Mouse (Mus musculus): ENCODE measurements around the gene Ccdc71.

The Ccdc71 gene

GRCm38 (mm10) chr9:108460319-108461178 is at the start of gene Ccdc71:
Gene Ccdc71 (plus strand): TSS chr9:108460527.
- DNase-seq, result peak; percentile 83 to 89

GRCm38 (mm10) chr9:108411381-108411942 is 48.9 kb upstream of the Ccdc71 start:
- DNase-seq, result no peak

- peak in 1 of 2 experiments; percentile 7 for DNase-seq
Observed at GRCm38 (mm10) chr9:108412221-108412620, 48.1 kb upstream of the Ccdc71 start.

GRCm38 (mm10) chr9:108428384-108428783 is 31.9 kb upstream of the Ccdc71 start, which contains the start of gene Ccdc36:
Gene Ccdc36 (minus strand): TSS chr9:108428484.
- DNase-seq, result no peak

GRCm38 (mm10) chr9:108431431-108432067 is 28.8 kb upstream of the Ccdc71 start:
- DNase-seq, result no peak

GRCm38 (mm10) chr9:108436182-108436581 is 24.1 kb upstream of the Ccdc71 start, which contains the start of gene BC048562:
Gene BC048562 (plus strand): TSS chr9:108436482.
- DNase-seq, result no peak

- no peak for DNase-seq
Observed at GRCm38 (mm10) chr9:108439176-108439575, 21.2 kb upstream of the Ccdc71 start.

GRCm38 (mm10) chr9:108440485-108440884 is 19.8 kb upstream of the Ccdc71 start:
- DNase-seq, result no peak

- DNase-seq, result no peak
Observed at GRCm38 (mm10) chr9:108441236-108441919, 18.9 kb upstream of the Ccdc71 start.

GRCm38 (mm10) chr9:108445125-108445524 is 15.2 kb upstream of the Ccdc71 start:
- peak in 1 of 2 experiments; percentile 23 for DNase-seq

- no peak for DNase-seq
Observed at GRCm38 (mm10) chr9:108449860-108450259, 10.5 kb upstream of the Ccdc71 start.

GRCm38 (mm10) chr9:108450292-108451169 is 9.8 kb upstream of the Ccdc71 start:
- no peak for DNase-seq

GRCm38 (mm10) chr9:108451170-108451493 is 9.2 kb upstream of the Ccdc71 start:
- no peak for DNase-seq

GRCm38 (mm10) chr9:108451519-108452160 is 8.7 kb upstream of the Ccdc71 start:
- DNase-seq, result no peak

- peak; percentile 80 to 84 for DNase-seq
Observed at GRCm38 (mm10) chr9:108452291-108452906, 7.9 kb upstream of the Ccdc71 start.

- no peak for DNase-seq
Observed at GRCm38 (mm10) chr9:108452911-108453310, 7.4 kb upstream of the Ccdc71 start.

GRCm38 (mm10) chr9:108453458-108453857 is 6.9 kb upstream of the Ccdc71 start:
- DNase-seq, result no peak

- DNase-seq, result no peak
Observed at GRCm38 (mm10) chr9:108454429-108454828, 5.9 kb upstream of the Ccdc71 start.

GRCm38 (mm10) chr9:108455747-108456571 is 4.4 kb upstream of the Ccdc71 start:
- DNase-seq, result no peak

GRCm38 (mm10) chr9:108456953-108457352 is 3.4 kb upstream of the Ccdc71 start:
- no peak for DNase-seq

Data from thymus, postnatal 36 days (tissue).